Mouse (Mus musculus): ENCODE results near the gene Sema4b. TPM values are rescaled to one million over a fixed set of nuclear protein-coding genes. Genes with fewer than 3 reads are reported as not detected.

Sema4b gene
- total and polyA plus RNA-seq, 3 experiments, result 1.5 to 9.4 (median 6.7) TPM

GRCm38 (mm10) chr7:80140815-80141214 is 45.8 kb upstream of the Sema4b start:
- H3K27ac ChIP-seq (ENCODE audit: insufficient read depth, low read depth), result no peak overlapping the region
- in situ Hi-C loops (cut with MboI; ENCODE audit: low pct_ligation_motif_present, low pct_unique_long_range_greater_than_20kb, low sequenced_read_pairs) (loop anchor here (5.0 to 25.0 kb wide), 3 partner anchors 71 to 446 kb away; partner anchors contain the start of gene Man2a2), dilution Hi-C loops (cut with MboI; ENCODE audit: extremely low pct_ligation_motif_present, extremely low pct_unique_long_range_greater_than_20kb, low sequenced_read_pairs) (no loop called here)
- TF ChIP-seq TBP (conservative IDR thresholded peaks at IDR 0.05; ENCODE audit: low read depth, low read length) (no peak), USF2 (conservative IDR thresholded peaks at IDR 0.05; ENCODE audit: low read depth, low read length) (no peak), NELFE (IDR thresholded peaks at IDR 0.05; ENCODE audit: low read depth, low read length) (no peak), MEF2A (IDR thresholded peaks at IDR 0.05; ENCODE audit: borderline replicate concordance, low read depth, low read length) (no peak), CTCF (conservative IDR thresholded peaks at IDR 0.05 in 1 of 2, IDR thresholded peaks at IDR 0.05 in 1 of 2; ENCODE audit: low read depth in 2 of 2, low read length in 2 of 2) (peak; percentile 46 to 96; a peak in 3 of 4 replicates), ZKSCAN1 (IDR thresholded peaks at IDR 0.05; ENCODE audit: borderline replicate concordance, low read depth, low read length) (no peak), SMC3 (IDR thresholded peaks at IDR 0.05; ENCODE audit: low read depth, low read length) (peak; percentile 97), MXI1 (IDR thresholded peaks at IDR 0.05; ENCODE audit: low read depth, low read length) (no peak), EP300 (IDR thresholded peaks at IDR 0.05; ENCODE audit: low read length) (no peak), TCF12 (IDR thresholded peaks at IDR 0.05; ENCODE audit: low read depth, low read length) (0 out of 2 replicates have a peak, but pooled peaks have one; percentile 31), IRF4 (IDR thresholded peaks at IDR 0.05; ENCODE audit: low read depth, low read length) (peak; percentile 66), BHLHE40 (IDR thresholded peaks at IDR 0.05; ENCODE audit: low read depth, low read length) (no peak; the same call in 1 of the 2 replicates), SIN3A (IDR thresholded peaks at IDR 0.05; ENCODE audit: low read length) (peak; percentile 51; the same call in 1 of the 2 replicates), ZC3H11A (IDR thresholded peaks at IDR 0.05; ENCODE audit: low read depth, low read length) (peak; percentile 89), ELF1 (IDR thresholded peaks at IDR 0.05; ENCODE audit: low read depth, low read length) (no peak), RAD21 (IDR thresholded peaks at IDR 0.05; ENCODE audit: low read depth, low read length) (peak; percentile 96), MAZ (IDR thresholded peaks at IDR 0.05; ENCODE audit: low read depth, low read length) (peak; percentile 68; the same call in 1 of the 2 replicates), CHD1 (IDR thresholded peaks at IDR 0.05; ENCODE audit: low read depth, low read length) (no peak), E2F4 (IDR thresholded peaks at IDR 0.05; ENCODE audit: insufficient replicate concordance, low read depth, low read length) (no peak), GABPA (IDR thresholded peaks at IDR 0.05; ENCODE audit: insufficient replicate concordance, low read depth, low read length) (no peak), ZMIZ1 (IDR thresholded peaks at IDR 0.05; ENCODE audit: low read depth, low read length) (no peak), USF1 (IDR thresholded peaks at IDR 0.05; ENCODE audit: low read depth, low read length) (no peak), JUND (conservative IDR thresholded peaks at IDR 0.05; ENCODE audit: low read depth, low read length) (no peak; the same call in 1 of the 2 replicates), HCFC1 (IDR thresholded peaks at IDR 0.05; ENCODE audit: low read depth, low read length) (no peak; the same call in 1 of the 2 replicates), PAX5 (IDR thresholded peaks at IDR 0.05; ENCODE audit: low read length) (no peak), POLR2A (IDR thresholded peaks at IDR 0.05; ENCODE audit: low read depth, low read length) (no peak), ETS1 (conservative IDR thresholded peaks at IDR 0.05; ENCODE audit: low read depth, low read length) (no peak), KAT2A (IDR thresholded peaks at IDR 0.05; ENCODE audit: insufficient replicate concordance, low read length) (no peak), ZNF384 (IDR thresholded peaks at IDR 0.05; ENCODE audit: low read depth, low read length) (peak; percentile 69), MAX (IDR thresholded peaks at IDR 0.05; ENCODE audit: low read length) (no peak), MAFK (IDR thresholded peaks at IDR 0.05; ENCODE audit: insufficient replicate concordance, low read length) (no peak), RCOR1 (conservative IDR thresholded peaks at IDR 0.05; ENCODE audit: low read depth, low read length) (no peak), POLR2AphosphoS2 (IDR thresholded peaks at IDR 0.05; ENCODE audit: low read depth, low read length) (no peak), JUN (IDR thresholded peaks at IDR 0.05; ENCODE audit: insufficient read depth, low read depth, low read length) (no peak), NRF1 (IDR thresholded peaks at IDR 0.05; ENCODE audit: low read depth, low read length) (no peak), MYC (IDR thresholded peaks at IDR 0.05; ENCODE audit: low read depth, low read length) (0 out of 2 replicates have a peak, but pooled peaks have one; percentile 25)
- H3K79me2 ChIP-seq (replicated peaks; ENCODE audit: control insufficient read depth, extremely low read depth, insufficient read depth, poor library complexity, severe bottlenecking), result no peaks in the 10 kb centered on the region
- H3K4me1 ChIP-seq (ENCODE audit: control insufficient read depth in 1 of 2, insufficient read depth in 2 of 2), result peaks cover 23 to 52% of the 10 kb centered on the region in 2 experiments
- DNase-seq (ENCODE audit: extremely low read depth), result peak; percentile 77
- no peak overlapping the region for H3K4me2 ChIP-seq (ENCODE audit: insufficient read depth, low read depth, poor library complexity, severe bottlenecking)
- no peaks in the 10 kb centered on the region for H3K27me3 ChIP-seq (replicated peaks)
- 0 out of 2 replicates have a peak overlapping the region, but pooled peaks have one; percentile 15 for H3K9ac ChIP-seq (ENCODE audit: insufficient read depth, low read depth)
- peaks cover 14% of the 10 kb centered on the region for H3K9me3 ChIP-seq (replicated peaks; ENCODE audit: low read length)
- H3K36me3 ChIP-seq (replicated peaks in 1 of 2; ENCODE audit: control insufficient read depth in 1 of 2, insufficient read depth in 1 of 2, low read length in 1 of 2), result no peaks in the 10 kb centered on the region
- H3K4me3 ChIP-seq (replicated peaks in 1 of 3; ENCODE audit: low read depth in 2 of 3, low read length in 2 of 3, poor library complexity in 1 of 3), result no peak overlapping the region
